Mouse (Mus musculus) frontal cortex, postnatal 25 days (tissue): ENCODE data around the gene Sidt2.

Source experiments
- DNase-seq, 2 experiments: peaks; one replicate each; pipeline ENCODE4 v3.0.0; 2022; ENCODE audit warnings: low spot score in 2 of 2

Sidt2 gene

GRCm38 (mm10) chr9:45946872-45947183 is 8.2 kb downstream of the Sidt2 start:
- no peak for DNase-seq

GRCm38 (mm10) chr9:45946182-45946871 is 8.7 kb downstream of the Sidt2 start:
- DNase-seq: no peak

- no peak for DNase-seq
These were observed 9.3 kb downstream of the Sidt2 start for GRCm38 (mm10) chr9:45945721-45946120.

- no peak for DNase-seq
These were observed 10.3 kb downstream of the Sidt2 start for GRCm38 (mm10) chr9:45944506-45945400.

GRCm38 (mm10) chr9:45943628-45944505 is 11.2 kb downstream of the Sidt2 start:
- no peak for DNase-seq

- no peak for DNase-seq
These were observed 12.1 kb downstream of the Sidt2 start for GRCm38 (mm10) chr9:45942916-45943315.

GRCm38 (mm10) chr9:45942464-45942863 is 12.6 kb downstream of the Sidt2 start:
- no peak for DNase-seq

GRCm38 (mm10) chr9:45941329-45941888 is 13.6 kb downstream of the Sidt2 start:
- DNase-seq: no peak

GRCm38 (mm10) chr9:45939794-45940193 is 15.3 kb downstream of the Sidt2 start:
- no peak for DNase-seq

- no peak for DNase-seq
These were observed 16.0 kb downstream of the Sidt2 start for GRCm38 (mm10) chr9:45938952-45939637.

GRCm38 (mm10) chr9:45938088-45938487 is 17.0 kb downstream of the Sidt2 start:
- DNase-seq: no peak

- no peak for DNase-seq
These were observed 18.2 kb downstream of the Sidt2 start for GRCm38 (mm10) chr9:45936883-45937282.

- no peak for DNase-seq
These were observed 19.3 kb downstream of the Sidt2 start, which contains the start of gene Tagln for GRCm38 (mm10) chr9:45935628-45936210. Gene Tagln, minus strand, starts transcription at chr9:45936058.

- no peak for DNase-seq
These were observed 22.3 kb downstream of the Sidt2 start for GRCm38 (mm10) chr9:45932571-45933415.

- DNase-seq: no peak
These were observed 23.1 kb downstream of the Sidt2 start for GRCm38 (mm10) chr9:45931958-45932357.

GRCm38 (mm10) chr9:45929285-45929684 is 25.8 kb downstream of the Sidt2 start:
- no peak for DNase-seq

GRCm38 (mm10) chr9:45919895-45920294 is 35.2 kb downstream of the Sidt2 start:
- no peak for DNase-seq

GRCm38 (mm10) chr9:45917041-45917934 is 37.8 kb downstream of the Sidt2 start:
- peak in 1 of 2 experiments; percentile 34 for DNase-seq

- no peak for DNase-seq
These were observed 39.4 kb downstream of the Sidt2 start for GRCm38 (mm10) chr9:45915659-45916058.
